Mouse (Mus musculus) heart, embryonic 16.5 days (tissue): Measurements from ENCODE around the gene Pzp. TPM values are rescaled to one million over a fixed set of nuclear protein-coding genes. Genes with fewer than 3 reads are reported as not detected.
A peak's percentile ranks its signal among the peaks of the same experiment; 100 is the strongest.

ENCODE experiments used
- ATAC-seq: fragments of 200-750 bp; cut with Nextera tagmentation; replicated peaks from 2 replicates; pipeline ENCODE4 v1.8.0; 2017; ENCODE audit warnings: moderate number of reproducible peaks; ENCODE audit not compliant: insufficient read depth, low FRiP score; ENCODE audit errors: extremely low read depth
- H3K27ac ChIP-seq: fragments of 300-500 bp; sonication (generic); 2 replicates; pipeline ENCODE4 v1.5.1; 2014; ENCODE audit warnings: mild to moderate bottlenecking, low read length, control low read depth, moderate library complexity
- H3K27me3 ChIP-seq: fragments of 300-500 bp; sonication (generic); 2 replicates; pipeline ENCODE4 v1.6.1; 2014; ENCODE audit warnings: low read length, mixed read lengths; ENCODE audit not compliant: control insufficient read depth, insufficient read depth
- H3K36me3 ChIP-seq: fragments of 300-500 bp; sonication (generic); 2 replicates; pipeline ENCODE4 v1.6.1; 2014; ENCODE audit not compliant: control insufficient read depth, insufficient read depth
- H3K4me1 ChIP-seq: fragments of 300-500 bp; sonication (generic); 2 replicates; pipeline ENCODE4 v1.6.1; 2014; ENCODE audit warnings: low read length, mixed read lengths; ENCODE audit not compliant: control insufficient read depth, insufficient read depth
- H3K4me2 ChIP-seq: fragments of 300-500 bp; sonication (generic); 2 replicates; pipeline ENCODE4 v1.6.1; 2014; ENCODE audit warnings: low read depth, mild to moderate bottlenecking, control low read depth, low read length
- H3K4me3 ChIP-seq: fragments of 300-500 bp; sonication (generic); 2 replicates; pipeline ENCODE4 v1.5.1; 2014; ENCODE audit warnings: mild to moderate bottlenecking, control low read depth, low read length
- H3K9ac ChIP-seq: fragments of 300-500 bp; sonication (generic); 2 replicates; pipeline ENCODE4 v1.6.1; 2014; ENCODE audit warnings: low read length, control low read depth
- H3K9me3 ChIP-seq: fragments of 300-500 bp; sonication (generic); replicated peaks from 2 replicates; pipeline ENCODE4 v1.6.1; 2016; ENCODE audit warnings: low read length; ENCODE audit not compliant: control insufficient read depth
- WGBS: fragments of 180-500 bp; shearing (Covaris S2); extraction: QIAGEN DNeasy Blood & Tissue Kit; methylation state at CpG from one replicate; pipeline ENCODE4 v1.1.7; 2014; 5-methylcytosine and 5-hydroxymethylcytosine counted together
- polyA plus RNA-seq: library from polyadenylated mRNA; unstranded; fragments of >200 nt; fragmentation: Nextera tagmentation; extraction: Ambion mirVana; gene quantifications from 2 replicates; pipeline ENCODE4 v1.2.1, GENCODE M21; 2015

Pzp gene
- polyA plus RNA-seq, 1 experiment from 2014 or later, result 0.63 TPM

GRCm38 (mm10) chr6:128494646-128495331 lies 31.7 kb downstream of the Pzp start:
- no peaks in the 10 kb centered on the region for H3K9me3 ChIP-seq
- WGBS, result 41% methylated on average over 15 of the region's 15 CpGs
- H3K27ac ChIP-seq, result no peak overlapping the region
- no peaks in the 10 kb centered on the region for H3K27me3 ChIP-seq
- no peaks in the 10 kb centered on the region for H3K36me3 ChIP-seq
- no peak overlapping the region for H3K4me3 ChIP-seq
- 0 out of 2 replicates have a peak, but pooled peaks have one; percentile 23 for ATAC-seq
- H3K9ac ChIP-seq, result no peak overlapping the region
- H3K4me1 ChIP-seq, result peaks cover 7% of the 10 kb centered on the region
- H3K4me2 ChIP-seq, result no peak overlapping the region

- Histone ChIP-seq H3K9me3 (no peaks in the 10 kb centered on the region), H3K4me1 (peaks cover 7% of the 10 kb centered on the region), H3K36me3 (no peaks in the 10 kb centered on the region), H3K4me2 (no peak overlapping the region), H3K9ac (no peak overlapping the region), H3K4me3 (no peak overlapping the region), H3K27ac (no peak overlapping the region), H3K27me3 (no peaks in the 10 kb centered on the region)
- 81% methylated on average over 4 of the region's 4 CpGs for WGBS
- no peak for ATAC-seq
Observed at GRCm38 (mm10) chr6:128491916-128492315, 34.6 kb downstream of the Pzp start.

- Histone ChIP-seq H3K27me3 (no peaks in the 10 kb centered on the region), H3K4me3 (no peak overlapping the region), H3K9me3 (no peaks in the 10 kb centered on the region), H3K4me2 (no peak overlapping the region), H3K27ac (no peak overlapping the region), H3K4me1 (peaks cover 6% of the 10 kb centered on the region), H3K9ac (no peak overlapping the region), H3K36me3 (no peaks in the 10 kb centered on the region)
- ATAC-seq, result no peak
- 89% methylated on average over 10 of the region's 10 CpGs for whole genome bisulfite sequencing
Observed at GRCm38 (mm10) chr6:128490141-128490540, 36.4 kb downstream of the Pzp start.

- H3K4me2 ChIP-seq, result no peak overlapping the region
- H3K27me3 ChIP-seq, result no peaks in the 10 kb centered on the region
- 80% methylated on average over 11 of the region's 11 CpGs for WGBS
- ATAC-seq, result no peak
- H3K9me3 ChIP-seq, result no peaks in the 10 kb centered on the region
- H3K27ac ChIP-seq, result no peak overlapping the region
- no peak overlapping the region for H3K4me3 ChIP-seq
- H3K36me3 ChIP-seq, result no peaks in the 10 kb centered on the region
- no peak overlapping the region for H3K9ac ChIP-seq
- H3K4me1 ChIP-seq, result no peaks in the 10 kb centered on the region
Observed at GRCm38 (mm10) chr6:128487736-128488135, 38.8 kb downstream of the Pzp start.

- Histone ChIP-seq H3K36me3 (no peaks in the 10 kb centered on the region), H3K9ac (no peak overlapping the region), H3K27me3 (no peaks in the 10 kb centered on the region), H3K4me1 (peaks cover 3% of the 10 kb centered on the region; the same call in 1 of the 2 replicates), H3K4me2 (peak overlapping the region; percentile 61), H3K9me3 (no peaks in the 10 kb centered on the region; the same call in 1 of the 2 replicates), H3K27ac (no peak overlapping the region), H3K4me3 (peak overlapping the region; percentile 29)
- ATAC-seq, result peak; percentile 94
- WGBS, result 11% methylated on average over 26 of the region's 26 CpGs
Observed at GRCm38 (mm10) chr6:128479463-128480454, 46.8 kb downstream of the Pzp start.

- no peak overlapping the region for H3K4me3 ChIP-seq
- no peak for ATAC-seq
- H3K4me2 ChIP-seq, result no peak overlapping the region
- peaks cover 3% of the 10 kb centered on the region; the same call in 1 of the 2 replicates for H3K4me1 ChIP-seq
- H3K27me3 ChIP-seq, result no peaks in the 10 kb centered on the region
- no peak overlapping the region for H3K27ac ChIP-seq
- H3K36me3 ChIP-seq, result no peaks in the 10 kb centered on the region
- H3K9me3 ChIP-seq, result no peaks in the 10 kb centered on the region; the same call in 1 of the 2 replicates
- no peak overlapping the region for H3K9ac ChIP-seq
- WGBS, result 12% methylated on average over 4 of the region's 4 CpGs
Observed at GRCm38 (mm10) chr6:128477495-128477894, 49.0 kb downstream of the Pzp start.

- no peak overlapping the region for H3K9ac ChIP-seq
- no peaks in the 10 kb centered on the region; the same call in 1 of the 2 replicates for H3K9me3 ChIP-seq
- H3K4me1 ChIP-seq, result no peaks in the 10 kb centered on the region
- ATAC-seq, result no peak
- 76% methylated on average over 6 of the region's 6 CpGs for WGBS
- H3K4me3 ChIP-seq, result no peak overlapping the region
- no peaks in the 10 kb centered on the region for H3K36me3 ChIP-seq
- no peak overlapping the region for H3K4me2 ChIP-seq
- no peaks in the 10 kb centered on the region for H3K27me3 ChIP-seq
- no peak overlapping the region for H3K27ac ChIP-seq
Observed at GRCm38 (mm10) chr6:128474112-128474511, 52.4 kb downstream of the Pzp start.

- H3K27ac ChIP-seq, result no peak overlapping the region
- no peaks in the 10 kb centered on the region for H3K4me1 ChIP-seq
- no peak for ATAC-seq
- no peaks in the 10 kb centered on the region for H3K9me3 ChIP-seq
- no peaks in the 10 kb centered on the region for H3K36me3 ChIP-seq
- H3K4me2 ChIP-seq, result peak overlapping the region; percentile 45
- peak overlapping the region; percentile 3; the same call in 1 of the 2 replicates for H3K4me3 ChIP-seq
- WGBS, result 3% methylated on average over 12 of the region's 12 CpGs
- H3K27me3 ChIP-seq, result no peaks in the 10 kb centered on the region
- no peak overlapping the region for H3K9ac ChIP-seq
Observed at GRCm38 (mm10) chr6:128469451-128469850, 57.1 kb downstream of the Pzp start.

GRCm38 (mm10) chr6:128467298-128467697 lies 59.2 kb downstream of the Pzp start:
- 49% methylated on average over 2 of the region's 2 CpGs for WGBS
- no peak for ATAC-seq

More at GRCm38 (mm10) chr6:128467298-128467697, 59.2 kb downstream of the Pzp start:
- no peaks in the 10 kb centered on the region for H3K9me3 ChIP-seq
- H3K9ac ChIP-seq, result no peak overlapping the region
- H3K36me3 ChIP-seq, result no peaks in the 10 kb centered on the region
- no peaks in the 10 kb centered on the region for H3K4me1 ChIP-seq
- no peaks in the 10 kb centered on the region for H3K27me3 ChIP-seq
- no peak overlapping the region for H3K4me2 ChIP-seq
- no peak overlapping the region for H3K4me3 ChIP-seq
- H3K27ac ChIP-seq, result no peak overlapping the region
